Mouse (Mus musculus): ENCODE results near the gene Invs. TPM values are rescaled to one million over a fixed set of nuclear protein-coding genes. Genes with fewer than 3 reads are reported as not detected.

The Invs gene
- polyA plus RNA-seq, 1 experiment, result 2.8 TPM

GRCm38 (mm10) chr4:48423738-48424137 is 144.2 kb downstream of the Invs start:
- Histone ChIP-seq H3K79me3 (ENCODE audit: low read depth) (peaks cover 1% of the 10 kb centered on the region), H3K27me3 (ENCODE audit: control insufficient read depth, insufficient read depth, insufficient read length) (no peaks in the 10 kb centered on the region), H3K4me3 (ENCODE audit: insufficient read depth, poor library complexity, severe bottlenecking) (no peak overlapping the region), H3K36me3 (ENCODE audit: control insufficient read depth, insufficient read depth) (peaks cover 17% of the 10 kb centered on the region), H3ac (ENCODE audit: control insufficient read depth, insufficient read length, low read depth) (no peak overlapping the region), H3K79me2 (ENCODE audit: control insufficient read depth, insufficient read depth) (no peaks in the 10 kb centered on the region)
- no peak for TF ChIP-seq CEBPB (IDR thresholded peaks at IDR 0.05; ENCODE audit: low read depth)
- no peak for TF ChIP-seq USF1 (IDR thresholded peaks at IDR 0.05; ENCODE audit: low read depth)
- no peak for TF ChIP-seq FOSL1 (IDR thresholded peaks at IDR 0.05; ENCODE audit: insufficient read depth, low read length, poor library complexity, severe bottlenecking)
- TF ChIP-seq MAX (IDR thresholded peaks at IDR 0.05), result no peak
- TF ChIP-seq MYOD1 (IDR thresholded peaks at IDR 0.05; ENCODE audit: control insufficient read depth, insufficient read length, low read depth), result no peak
- TF ChIP-seq CTCF (IDR thresholded peaks at IDR 0.05; ENCODE audit: control insufficient read depth, insufficient read depth, insufficient read length), result no peak
- no peak for TF ChIP-seq MYOG (IDR thresholded peaks at IDR 0.05; ENCODE audit: control insufficient read depth, extremely low read depth, insufficient read length)

- TF ChIP-seq MAX (IDR thresholded peaks at IDR 0.05), result no peak
- no peak for TF ChIP-seq CTCF (IDR thresholded peaks at IDR 0.05; ENCODE audit: control insufficient read depth, insufficient read depth, insufficient read length)
- no peak for TF ChIP-seq FOSL1 (IDR thresholded peaks at IDR 0.05; ENCODE audit: insufficient read depth, low read length, poor library complexity, severe bottlenecking)
- no peak for TF ChIP-seq USF1 (IDR thresholded peaks at IDR 0.05; ENCODE audit: low read depth)
- TF ChIP-seq MYOG (IDR thresholded peaks at IDR 0.05; ENCODE audit: control insufficient read depth, extremely low read depth, insufficient read length), result no peak
- no peak for TF ChIP-seq CEBPB (IDR thresholded peaks at IDR 0.05; ENCODE audit: low read depth)
- TF ChIP-seq MYOD1 (IDR thresholded peaks at IDR 0.05; ENCODE audit: control insufficient read depth, insufficient read length, low read depth), result no peak
- H3ac ChIP-seq (ENCODE audit: control insufficient read depth, insufficient read length, low read depth), result no peak overlapping the region
- H3K79me3 ChIP-seq (ENCODE audit: low read depth), result peaks cover 1% of the 10 kb centered on the region
- no peaks in the 10 kb centered on the region for H3K27me3 ChIP-seq (ENCODE audit: control insufficient read depth, insufficient read depth, insufficient read length)
- H3K4me3 ChIP-seq (ENCODE audit: insufficient read depth, poor library complexity, severe bottlenecking), result no peak overlapping the region
- H3K79me2 ChIP-seq (ENCODE audit: control insufficient read depth, insufficient read depth), result no peaks in the 10 kb centered on the region
- peaks cover 54% of the 10 kb centered on the region for H3K36me3 ChIP-seq (ENCODE audit: control insufficient read depth, insufficient read depth)
Measured at GRCm38 (mm10) chr4:48427413-48427812, 147.9 kb downstream of the Invs start.

- no peak overlapping the region for H3ac ChIP-seq (ENCODE audit: control insufficient read depth, insufficient read length, low read depth)
- no peaks in the 10 kb centered on the region for H3K27me3 ChIP-seq (ENCODE audit: control insufficient read depth, insufficient read depth, insufficient read length)
- H3K79me2 ChIP-seq (ENCODE audit: control insufficient read depth, insufficient read depth), result no peaks in the 10 kb centered on the region
- H3K36me3 ChIP-seq (ENCODE audit: control insufficient read depth, insufficient read depth), result peaks cover 60% of the 10 kb centered on the region
- H3K4me3 ChIP-seq (ENCODE audit: insufficient read depth, poor library complexity, severe bottlenecking), result no peak overlapping the region
- H3K79me3 ChIP-seq (ENCODE audit: low read depth), result peaks cover 1% of the 10 kb centered on the region
- TF ChIP-seq USF1 (IDR thresholded peaks at IDR 0.05; ENCODE audit: low read depth), result no peak
- no peak for TF ChIP-seq MYOD1 (IDR thresholded peaks at IDR 0.05; ENCODE audit: control insufficient read depth, insufficient read length, low read depth)
- TF ChIP-seq CTCF (IDR thresholded peaks at IDR 0.05; ENCODE audit: control insufficient read depth, insufficient read depth, insufficient read length), result no peak
- no peak for TF ChIP-seq MYOG (IDR thresholded peaks at IDR 0.05; ENCODE audit: control insufficient read depth, extremely low read depth, insufficient read length)
- no peak for TF ChIP-seq FOSL1 (IDR thresholded peaks at IDR 0.05; ENCODE audit: insufficient read depth, low read length, poor library complexity, severe bottlenecking)
- TF ChIP-seq CEBPB (IDR thresholded peaks at IDR 0.05; ENCODE audit: low read depth), result no peak
- no peak for TF ChIP-seq MAX (IDR thresholded peaks at IDR 0.05)
Measured at GRCm38 (mm10) chr4:48428054-48428453, 148.5 kb downstream of the Invs start.

- Histone ChIP-seq H3K79me2 (ENCODE audit: control insufficient read depth, insufficient read depth) (no peaks in the 10 kb centered on the region), H3K4me3 (ENCODE audit: insufficient read depth, poor library complexity, severe bottlenecking) (no peak overlapping the region), H3K36me3 (ENCODE audit: control insufficient read depth, insufficient read depth) (peaks cover 89% of the 10 kb centered on the region), H3K27me3 (ENCODE audit: control insufficient read depth, insufficient read depth, insufficient read length) (no peaks in the 10 kb centered on the region), H3ac (ENCODE audit: control insufficient read depth, insufficient read length, low read depth) (no peak overlapping the region), H3K79me3 (ENCODE audit: low read depth) (peaks cover 5% of the 10 kb centered on the region)
- TF ChIP-seq USF1 (IDR thresholded peaks at IDR 0.05; ENCODE audit: low read depth), result no peak
- TF ChIP-seq CTCF (IDR thresholded peaks at IDR 0.05; ENCODE audit: control insufficient read depth, insufficient read depth, insufficient read length), result no peak
- TF ChIP-seq MYOG (IDR thresholded peaks at IDR 0.05; ENCODE audit: control insufficient read depth, extremely low read depth, insufficient read length), result no peak
- no peak for TF ChIP-seq FOSL1 (IDR thresholded peaks at IDR 0.05; ENCODE audit: insufficient read depth, low read length, poor library complexity, severe bottlenecking)
- TF ChIP-seq MYOD1 (IDR thresholded peaks at IDR 0.05; ENCODE audit: control insufficient read depth, insufficient read length, low read depth), result no peak
- no peak for TF ChIP-seq CEBPB (IDR thresholded peaks at IDR 0.05; ENCODE audit: low read depth)
- no peak for TF ChIP-seq MAX (IDR thresholded peaks at IDR 0.05)
Measured at GRCm38 (mm10) chr4:48454106-48454773, 174.7 kb downstream of the Invs start.

GRCm38 (mm10) chr4:48458436-48458835 is 178.9 kb downstream of the Invs start:
- TF ChIP-seq MYOG (IDR thresholded peaks at IDR 0.05; ENCODE audit: control insufficient read depth, extremely low read depth, insufficient read length) (no peak), CEBPB (IDR thresholded peaks at IDR 0.05; ENCODE audit: low read depth) (no peak), MYOD1 (IDR thresholded peaks at IDR 0.05; ENCODE audit: control insufficient read depth, insufficient read length, low read depth) (no peak), USF1 (IDR thresholded peaks at IDR 0.05; ENCODE audit: low read depth) (no peak), CTCF (IDR thresholded peaks at IDR 0.05; ENCODE audit: control insufficient read depth, insufficient read depth, insufficient read length) (no peak), MAX (IDR thresholded peaks at IDR 0.05) (no peak), FOSL1 (IDR thresholded peaks at IDR 0.05; ENCODE audit: insufficient read depth, low read length, poor library complexity, severe bottlenecking) (no peak)
- Histone ChIP-seq H3K4me3 (ENCODE audit: insufficient read depth, poor library complexity, severe bottlenecking) (no peak overlapping the region), H3K79me2 (ENCODE audit: control insufficient read depth, insufficient read depth) (no peaks in the 10 kb centered on the region), H3K36me3 (ENCODE audit: control insufficient read depth, insufficient read depth) (peaks cover 89% of the 10 kb centered on the region), H3K27me3 (ENCODE audit: control insufficient read depth, insufficient read depth, insufficient read length) (no peaks in the 10 kb centered on the region), H3K79me3 (ENCODE audit: low read depth) (peaks cover 2% of the 10 kb centered on the region), H3ac (ENCODE audit: control insufficient read depth, insufficient read length, low read depth) (no peak overlapping the region)

All from C2C12 (cell line).